Mouse (Mus musculus) liver, postnatal 0 days (tissue): Measurements from ENCODE around the gene Samd8.

Experiments
- CTCF ChIP-seq: sonication (generic); IDR thresholded peaks from 2 replicates; pipeline ENCODE4 v1.5.1; 2016; ENCODE audit warnings: antibody characterized with exemption, low read depth
- EP300 ChIP-seq: IDR thresholded peaks from 2 replicates; pipeline ENCODE4 v1.6.1; 2016; ENCODE audit warnings: antibody characterized with exemption, low read depth, mild to moderate bottlenecking

DNA sequence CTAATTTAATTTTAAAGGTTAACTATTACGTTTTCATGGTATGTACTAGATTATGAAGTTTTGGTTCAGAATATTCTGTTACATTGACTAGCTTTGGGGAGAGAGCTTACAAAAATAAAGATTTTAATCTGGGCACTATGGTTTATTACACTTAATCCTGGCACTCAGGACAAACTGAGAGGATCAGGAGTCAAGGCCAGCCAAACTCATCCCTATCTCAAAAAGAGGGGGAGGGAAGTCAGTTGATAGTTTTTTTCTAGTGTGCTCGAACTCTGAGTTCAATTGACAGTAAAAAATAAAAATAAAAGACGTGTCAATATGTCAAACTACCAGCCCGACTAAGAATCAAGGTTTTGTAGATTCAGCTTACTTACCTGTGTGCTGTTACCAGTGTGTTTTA, 3.0 kb downstream of the Samd8 start:
- TF ChIP-seq EP300 (no peak), CTCF (no peak)
